In the genomic region with DNA sequence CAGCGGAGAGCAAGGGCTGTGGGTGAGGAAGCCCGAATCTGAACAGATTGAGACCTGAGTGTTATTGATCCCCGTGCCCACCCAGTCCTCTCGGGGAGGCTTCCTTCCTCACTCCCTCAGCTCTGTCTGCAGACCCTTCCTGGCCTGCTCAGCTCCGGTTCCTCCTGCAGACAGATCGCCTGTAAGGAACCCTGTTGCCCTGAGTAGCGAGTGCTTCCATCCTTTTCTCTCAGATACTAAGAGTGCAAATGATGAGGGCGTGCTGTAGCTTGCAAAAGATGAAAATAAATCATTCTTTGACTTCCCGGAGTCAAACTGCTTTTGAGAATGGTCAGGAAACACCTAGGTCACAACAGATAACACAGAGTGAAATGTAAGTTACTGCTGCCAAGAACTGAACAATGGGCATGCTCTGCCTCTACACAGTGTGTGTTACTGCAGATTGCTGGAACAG, we compare ENCODE assay signal across 8 mouse cellular contexts.
DNase-seq lines count a peak whose midpoint lies in the region; ATAC-seq and TF ChIP-seq lines count a peak whose summit lies in the region.

No protein-coding gene starts in this region.

- peak overlapping the region; percentile 43 for H3K4me3 ChIP-seq in heart, embryonic 13.5 days
- peak overlapping the region; percentile 15; the same call in 1 of the 2 replicates for H3K4me3 ChIP-seq in lung, embryonic 15.5 days

- H3K4me1 ChIP-seq in heart, embryonic 13.5 days, result peaks cover 77% of the 10 kb centered on the region
- H3K4me1 ChIP-seq in lung, embryonic 15.5 days, result peaks cover 34% of the 10 kb centered on the region

- H3K9me3 ChIP-seq in heart, embryonic 13.5 days, result no peaks in the 10 kb centered on the region
- H3K9me3 ChIP-seq in lung, embryonic 15.5 days, result no peaks in the 10 kb centered on the region

- H3K27me3 ChIP-seq in heart, embryonic 13.5 days (replicated peaks), result no peaks in the 10 kb centered on the region
- H3K27me3 ChIP-seq in lung, embryonic 15.5 days, result no peaks in the 10 kb centered on the region

- WGBS in heart, embryonic 13.5 days, result 27% methylated on average over 9 of the region's 9 CpGs
- 31% methylated on average over 9 of the region's 9 CpGs for WGBS in lung, embryonic 15.5 days

- H3K36me3 ChIP-seq in heart, embryonic 13.5 days, result no peaks in the 10 kb centered on the region
- no peaks in the 10 kb centered on the region for H3K36me3 ChIP-seq in lung, embryonic 15.5 days

- H3K4me2 ChIP-seq in heart, embryonic 13.5 days, result peak overlapping the region; percentile 68
- peak overlapping the region; percentile 37 for H3K4me2 ChIP-seq in lung, embryonic 15.5 days

- no peak for TF ChIP-seq POLR2A in brain, embryonic 14.5 days (IDR thresholded peaks at IDR 0.05; ENCODE audit: borderline replicate concordance, extremely low read depth, insufficient read depth, insufficient read length, poor library complexity, severe bottlenecking)

- H3K9ac ChIP-seq in heart, embryonic 13.5 days, result peak overlapping the region; percentile 75
- H3K9ac ChIP-seq in lung, embryonic 15.5 days, result no peak overlapping the region

- H3K27ac ChIP-seq in heart, embryonic 13.5 days (replicated peaks), result peak overlapping the region; percentile 87
- peak overlapping the region; percentile 71 for H3K27ac ChIP-seq in lung, embryonic 15.5 days

- TF ChIP-seq CTCF in brain, embryonic 14.5 days (IDR thresholded peaks at IDR 0.05; ENCODE audit: borderline replicate concordance, extremely low read depth, insufficient read depth, insufficient read length), result no peak

- 0 out of 2 replicates have a peak, but pooled peaks have one; percentile 6 for ATAC-seq in frontal cortex, adult (ENCODE audit: low TSS enrichment)
- no peak for ATAC-seq in heart, embryonic 13.5 days (ENCODE audit: extremely low read depth, insufficient number of reproducible peaks, low FRiP score, low TSS enrichment)
- ATAC-seq in lung, embryonic 15.5 days (ENCODE audit: borderline replicate concordance, extremely low read depth, low FRiP score, low TSS enrichment), result no peak
- no peak for ATAC-seq in erythroblast, adult 5-6 weeks (replicated peaks; ENCODE audit: low FRiP score, poor library complexity, severe bottlenecking)

- no peak for DNase-seq in frontal cortex, adult 2 months (ENCODE audit: extremely low spot score in 1 of 2, low spot score in 1 of 2)
- DNase-seq in brain, embryonic 14.5 days (ENCODE audit: low read depth), result peak; percentile 23
- no peak for DNase-seq in retina, embryonic 14.5 days (ENCODE audit: low spot score)
- no peak for DNase-seq in spleen, adult 18-20 months
